Mouse (Mus musculus) testis, adult 2 months (tissue): ENCODE measurements at regions not wholly inside any gene's neighbourhood (a gene's known extent, or its start where the extent isn't known, plus 50 kb on each side); places are given as distances from the start of the nearest gene placed in this dataset.

Source experiments
- CTCF ChIP-seq: fragments of 200-500 bp; IDR thresholded peaks from 2 replicates; pipeline ENCODE4 v1.5.1; 2012; ENCODE audit warnings: low read depth, mild to moderate bottlenecking, inconsistent platforms, low read length, moderate library complexity; ENCODE audit not compliant: control insufficient read depth, insufficient read depth, insufficient replicate concordance
- POLR2A ChIP-seq: fragments of 200-500 bp; IDR thresholded peaks from 2 replicates; pipeline ENCODE4 v1.6.1; 2012; ENCODE audit warnings: low read depth, mild to moderate bottlenecking, inconsistent platforms, low read length, moderate library complexity; ENCODE audit not compliant: control insufficient read depth

DNA sequence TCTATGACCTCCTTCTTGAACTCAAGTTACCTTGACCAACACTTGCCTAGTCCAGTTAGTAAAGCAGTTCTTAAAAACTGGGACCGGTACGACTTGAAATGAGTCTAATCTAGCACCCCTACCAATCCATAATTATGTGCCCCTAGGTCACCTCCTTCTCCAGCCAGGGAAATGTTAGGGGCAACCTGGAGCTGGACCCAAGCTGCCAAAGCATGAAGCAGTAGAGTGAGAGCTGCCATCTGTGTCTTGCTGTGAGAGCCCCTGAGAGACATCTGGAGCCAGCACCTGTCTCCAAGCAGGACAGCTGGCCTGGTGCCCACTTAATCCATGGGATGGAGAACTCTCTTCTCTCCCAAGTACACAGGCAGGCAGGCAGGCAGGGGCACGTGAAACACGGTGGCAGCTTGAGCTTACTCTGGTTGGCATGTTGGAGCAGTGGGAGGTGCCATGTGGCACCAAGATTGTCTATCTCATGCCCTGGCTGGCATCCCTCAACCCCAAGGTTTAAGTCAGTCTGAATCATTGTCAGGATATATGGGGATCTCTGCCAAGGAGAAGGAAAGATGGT, 1473.8 kb upstream of the Gm6569 start:
- TF ChIP-seq POLR2A: no peak
- TF ChIP-seq CTCF: no peak
